Mouse (Mus musculus): Measurements from ENCODE around the gene Ptprd.

The Ptprd gene

DNA sequence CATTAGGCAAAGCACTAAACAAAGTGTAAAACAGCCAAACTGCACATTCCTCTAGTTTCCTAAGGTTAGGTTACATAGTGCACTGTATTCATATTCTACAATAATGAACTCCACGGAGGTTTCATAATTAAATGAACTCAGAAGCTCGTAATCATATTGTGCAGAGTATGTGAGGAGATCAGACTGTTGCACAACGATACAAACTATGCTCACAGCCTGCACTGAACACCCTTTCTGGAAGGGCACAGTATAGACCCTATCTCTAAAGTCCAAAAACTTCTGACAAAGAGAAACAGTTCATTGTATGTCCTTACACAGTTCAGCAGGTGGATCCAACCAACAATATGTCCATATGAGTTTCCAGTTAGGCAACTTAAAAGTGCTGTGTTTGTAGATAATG is 1844.5 kb downstream of the Ptprd start:
- WGBS: 72% methylated on average over 3 of the region's 3 CpGs

DNA sequence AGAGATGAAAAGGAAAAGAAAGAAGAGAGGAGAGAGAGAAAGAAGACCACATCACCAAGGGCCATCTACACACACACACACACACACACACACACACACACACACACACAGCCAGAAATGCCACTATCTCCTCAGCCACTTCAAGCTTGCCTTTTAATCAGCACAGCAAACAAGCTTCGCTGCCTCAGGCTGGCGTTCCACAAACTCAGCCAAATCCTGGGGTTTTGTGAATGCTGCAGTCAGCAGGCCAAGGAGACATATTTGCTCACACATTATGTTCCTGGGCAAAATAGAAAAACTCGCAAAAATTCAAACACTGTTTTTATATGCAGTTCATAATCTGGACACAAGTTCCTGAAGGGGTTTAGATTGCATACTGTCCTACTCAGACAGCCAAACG is 1845.9 kb downstream of the Ptprd start:
- 31% methylated on average over 4 of the region's 4 CpGs for WGBS

DNA sequence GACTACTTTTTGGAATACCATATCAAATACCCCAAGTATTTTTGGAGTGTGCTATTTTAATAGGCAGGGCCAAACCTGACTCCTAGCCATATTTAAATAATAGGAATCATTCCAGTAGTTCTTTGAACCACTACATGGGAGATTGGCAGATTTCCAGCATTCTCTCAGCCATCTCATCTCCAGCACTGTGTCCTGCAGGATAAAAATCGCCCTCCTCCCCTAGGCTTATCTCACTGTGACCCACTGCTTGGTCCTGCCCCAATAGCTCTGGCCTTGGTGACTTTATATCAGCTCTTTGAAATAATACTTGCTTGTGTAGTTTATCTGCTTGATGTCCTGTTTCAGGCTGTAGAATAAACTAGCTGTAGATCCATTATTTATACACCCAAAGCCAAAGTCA is 1850.2 kb downstream of the Ptprd start:
- WGBS: 65% methylated on average over 1 of the region's 1 CpGs

- 60% methylated on average over 2 of the region's 2 CpGs for WGBS
Measured at GRCm38 (mm10) chr4:76354167-76354566, 1857.6 kb downstream of the Ptprd start.

GRCm38 (mm10) chr4:76352468-76352867 is 1859.3 kb downstream of the Ptprd start:
- WGBS: 65% methylated on average over 1 of the region's 1 CpGs

DNA sequence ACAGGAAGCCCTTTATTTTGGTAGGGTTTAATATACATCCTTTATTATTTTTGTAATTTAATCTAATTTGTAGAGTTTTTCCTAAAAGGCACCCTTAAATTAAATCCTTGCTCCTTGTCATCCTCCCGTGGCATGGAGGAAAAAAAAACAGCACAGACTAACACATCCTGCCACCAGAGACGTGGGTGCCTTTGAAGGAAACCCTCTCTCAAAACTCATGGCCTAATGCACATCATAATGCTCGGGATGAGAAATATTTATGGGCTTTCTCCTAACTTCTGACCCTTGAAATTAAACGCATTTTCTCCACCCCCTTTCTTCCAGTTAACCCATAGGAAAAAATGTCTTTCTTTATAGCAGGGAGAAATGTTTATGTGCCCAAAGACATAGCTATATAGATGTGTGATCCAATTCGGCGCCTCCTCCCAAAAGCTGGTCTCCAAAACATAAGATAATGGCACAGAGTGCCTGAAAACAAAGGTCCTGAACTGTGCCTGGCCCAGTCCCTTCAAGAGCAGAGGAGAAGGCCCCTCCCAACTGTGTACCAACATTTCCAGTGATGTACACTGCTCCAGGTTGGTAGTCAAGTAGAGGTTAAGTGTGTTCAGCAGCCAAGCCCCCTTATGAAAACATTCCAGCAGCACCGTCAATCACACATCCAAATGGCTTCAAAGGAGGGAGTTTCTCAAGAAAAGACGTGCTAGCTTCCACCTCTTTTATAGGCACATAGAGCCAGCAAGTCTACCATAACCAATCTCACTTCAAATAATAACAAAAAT is 1860.4 kb downstream of the Ptprd start:
- 60% methylated on average over 8 of the region's 8 CpGs for WGBS

- 44% methylated on average over 3 of the region's 3 CpGs for WGBS
Measured at GRCm38 (mm10) chr4:76350241-76350962, 1861.4 kb downstream of the Ptprd start.

DNA sequence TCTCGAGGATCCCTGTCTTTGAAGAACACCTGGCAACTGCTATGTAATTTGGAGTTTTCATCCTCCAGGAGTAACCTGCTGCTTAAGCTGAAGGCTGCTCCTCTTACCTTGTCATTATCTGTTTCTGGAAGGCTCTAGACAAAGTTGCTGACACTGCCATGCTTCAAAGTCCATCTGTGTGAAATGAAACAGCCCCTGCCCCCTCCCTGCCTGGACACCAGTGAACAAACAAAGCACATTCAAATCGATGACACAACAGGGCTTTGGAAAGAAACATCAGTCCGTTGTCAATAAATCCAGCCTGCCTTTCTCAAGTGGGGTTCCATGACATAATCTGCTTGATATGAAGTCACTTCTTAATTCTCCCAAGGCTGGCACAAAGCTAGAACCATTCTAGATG is 1867.7 kb downstream of the Ptprd start:
- 64% methylated on average over 3 of the region's 3 CpGs for WGBS

GRCm38 (mm10) chr4:76337926-76338325 is 1873.8 kb downstream of the Ptprd start:
- WGBS: 70% methylated on average over 1 of the region's 1 CpGs

DNA sequence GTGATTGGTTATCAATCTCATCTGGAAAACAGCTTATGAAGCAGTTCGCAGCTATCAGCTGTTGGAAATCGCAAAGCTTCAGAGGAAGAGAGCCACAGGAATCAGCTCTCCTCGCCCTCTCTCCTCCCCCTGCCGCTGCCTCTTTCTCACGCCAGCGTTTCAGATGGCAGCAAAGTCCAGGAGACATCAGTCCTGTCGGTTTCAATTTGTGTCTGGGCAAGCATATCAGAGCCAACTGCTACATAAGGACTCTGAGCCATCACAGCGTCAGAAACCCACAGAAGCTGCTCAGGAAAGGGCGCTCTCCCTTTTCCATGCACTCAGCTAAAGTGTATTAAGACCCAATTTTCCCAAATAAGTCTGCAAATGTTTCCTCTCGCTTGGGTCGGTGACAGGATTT is 1884.4 kb downstream of the Ptprd start:
- 24% methylated on average over 11 of the region's 11 CpGs for WGBS

- 82% methylated on average over 3 of the region's 3 CpGs for WGBS
Measured at GRCm38 (mm10) chr4:76325646-76326045, 1886.1 kb downstream of the Ptprd start.

DNA sequence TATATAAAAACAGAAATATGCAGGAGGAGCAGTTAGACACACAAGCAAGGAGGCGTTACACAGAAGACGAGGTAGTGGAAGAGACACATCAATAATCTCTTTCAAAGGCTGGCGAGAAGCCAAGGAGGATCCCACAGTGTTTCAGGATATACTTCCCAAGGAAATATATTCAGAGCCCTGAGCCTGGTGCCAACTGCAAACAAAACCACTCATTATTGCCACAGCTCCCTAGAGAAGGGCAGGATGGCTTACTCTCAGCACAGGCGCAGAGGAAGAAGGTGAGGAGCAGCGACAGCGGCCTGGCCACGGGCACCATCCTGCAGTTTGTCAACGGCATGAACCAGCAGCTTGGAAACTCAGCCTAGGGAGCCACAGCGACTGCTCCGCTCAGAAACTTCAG is 1886.8 kb downstream of the Ptprd start:
- WGBS: 32% methylated on average over 10 of the region's 10 CpGs

DNA sequence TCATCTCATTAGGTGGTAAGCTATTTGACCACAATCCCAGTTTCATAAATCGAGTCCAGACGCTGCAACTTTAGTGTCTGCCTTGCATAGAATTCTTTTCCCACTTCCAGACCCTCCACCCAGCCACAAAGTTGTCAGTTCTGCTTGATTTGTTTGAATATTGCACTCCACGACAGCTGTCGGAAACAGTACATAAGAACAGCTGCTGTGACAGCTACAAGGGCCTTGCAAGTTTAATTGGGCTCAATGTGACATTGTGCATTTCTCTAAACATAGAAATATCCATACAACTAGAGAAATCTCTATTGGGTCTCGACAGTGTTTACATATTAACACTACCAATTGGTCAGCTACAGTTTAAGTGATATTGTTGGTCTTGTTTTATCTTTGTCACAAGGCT is 1887.3 kb downstream of the Ptprd start:
- WGBS: 50% methylated on average over 5 of the region's 5 CpGs

GRCm38 (mm10) chr4:76319874-76320273 is 1891.9 kb downstream of the Ptprd start:
- 78% methylated on average over 4 of the region's 4 CpGs for WGBS

DNA sequence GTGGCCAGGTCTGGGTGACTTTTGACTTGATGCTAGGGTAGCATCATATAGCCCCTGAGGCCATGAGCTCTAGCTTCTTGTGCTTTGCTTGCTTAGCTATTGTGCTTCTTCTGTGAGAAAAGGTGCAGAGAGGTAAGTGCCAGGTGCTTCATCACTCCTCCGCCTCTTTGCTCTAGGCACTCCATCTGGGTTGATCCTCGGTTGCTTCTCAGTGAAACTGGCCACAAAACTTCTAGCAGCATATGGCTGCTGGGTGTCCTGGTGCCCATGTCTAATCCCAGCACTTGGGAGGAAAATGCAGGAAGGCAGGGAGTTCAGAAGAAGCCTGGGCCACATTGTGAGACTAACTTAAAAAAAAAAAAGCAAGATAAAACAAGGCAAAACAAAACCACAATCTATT is 1895.8 kb downstream of the Ptprd start:
- WGBS: 73% methylated on average over 2 of the region's 2 CpGs

- 47% methylated on average over 3 of the region's 3 CpGs for WGBS
Measured at GRCm38 (mm10) chr4:76313749-76314148, 1898.0 kb downstream of the Ptprd start.

DNA sequence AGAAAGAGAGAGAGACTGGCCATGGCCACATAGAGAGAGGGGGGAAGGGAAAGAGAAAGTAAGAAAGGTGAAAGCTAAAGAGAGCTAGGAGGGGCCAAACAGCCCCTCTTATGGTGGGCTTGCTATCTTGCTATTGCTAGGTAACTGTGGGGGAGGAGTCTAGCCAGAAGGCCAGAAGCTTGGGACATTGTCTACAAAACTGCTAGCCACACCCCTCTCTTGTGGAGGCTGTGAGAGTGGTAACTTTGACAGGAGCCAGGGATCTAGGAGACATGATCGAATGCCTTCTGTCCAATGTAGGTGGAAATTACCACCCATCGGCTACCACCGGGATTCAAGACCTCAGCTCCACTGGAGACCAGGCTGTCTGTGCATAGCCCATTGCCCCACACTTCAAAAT is 1899.2 kb downstream of the Ptprd start:
- WGBS: 83% methylated on average over 3 of the region's 3 CpGs

DNA sequence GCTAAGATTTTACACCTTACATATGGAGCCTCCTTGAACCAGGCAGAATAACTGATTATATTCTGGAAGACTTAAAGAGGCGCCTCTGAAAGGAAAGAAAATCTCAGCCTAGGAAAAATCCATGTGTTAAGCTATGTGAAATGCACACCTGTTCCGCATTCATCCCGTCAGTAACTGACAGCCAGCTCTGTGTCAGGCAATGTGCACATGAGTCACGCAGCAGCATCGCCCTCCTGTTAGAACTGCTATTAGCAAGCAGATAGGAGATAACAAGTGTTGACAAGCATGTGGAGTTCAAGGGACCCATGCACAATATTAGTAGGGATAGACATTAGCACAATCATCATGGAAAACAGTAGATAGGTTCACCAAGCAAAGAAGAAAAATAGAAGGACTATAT is 1905.8 kb downstream of the Ptprd start:
- 70% methylated on average over 5 of the region's 5 CpGs for WGBS

GRCm38 (mm10) chr4:76297375-76297774 is 1914.4 kb downstream of the Ptprd start:
- 83% methylated on average over 3 of the region's 3 CpGs for WGBS

- WGBS: 52% methylated on average over 8 of the region's 8 CpGs
Measured at GRCm38 (mm10) chr4:76292733-76293357, 1918.9 kb downstream of the Ptprd start.

DNA sequence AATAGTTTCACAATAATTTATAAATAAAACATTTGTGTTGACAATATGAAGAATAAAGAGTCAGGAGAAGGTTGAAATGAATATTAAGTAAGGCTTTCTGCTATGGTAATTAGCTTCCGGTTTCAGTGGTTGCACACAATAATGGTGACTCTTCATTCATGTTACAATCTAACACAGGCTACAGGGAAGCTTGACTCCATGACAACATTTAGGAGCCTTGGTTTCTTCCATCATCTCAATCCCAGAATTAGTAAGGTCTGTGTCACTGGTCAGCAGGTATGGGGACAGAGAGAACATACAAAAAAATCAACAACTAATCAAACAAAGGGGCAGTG is 1921.3 kb downstream of the Ptprd start:
- 70% methylated on average over 1 of the region's 1 CpGs for WGBS

DNA sequence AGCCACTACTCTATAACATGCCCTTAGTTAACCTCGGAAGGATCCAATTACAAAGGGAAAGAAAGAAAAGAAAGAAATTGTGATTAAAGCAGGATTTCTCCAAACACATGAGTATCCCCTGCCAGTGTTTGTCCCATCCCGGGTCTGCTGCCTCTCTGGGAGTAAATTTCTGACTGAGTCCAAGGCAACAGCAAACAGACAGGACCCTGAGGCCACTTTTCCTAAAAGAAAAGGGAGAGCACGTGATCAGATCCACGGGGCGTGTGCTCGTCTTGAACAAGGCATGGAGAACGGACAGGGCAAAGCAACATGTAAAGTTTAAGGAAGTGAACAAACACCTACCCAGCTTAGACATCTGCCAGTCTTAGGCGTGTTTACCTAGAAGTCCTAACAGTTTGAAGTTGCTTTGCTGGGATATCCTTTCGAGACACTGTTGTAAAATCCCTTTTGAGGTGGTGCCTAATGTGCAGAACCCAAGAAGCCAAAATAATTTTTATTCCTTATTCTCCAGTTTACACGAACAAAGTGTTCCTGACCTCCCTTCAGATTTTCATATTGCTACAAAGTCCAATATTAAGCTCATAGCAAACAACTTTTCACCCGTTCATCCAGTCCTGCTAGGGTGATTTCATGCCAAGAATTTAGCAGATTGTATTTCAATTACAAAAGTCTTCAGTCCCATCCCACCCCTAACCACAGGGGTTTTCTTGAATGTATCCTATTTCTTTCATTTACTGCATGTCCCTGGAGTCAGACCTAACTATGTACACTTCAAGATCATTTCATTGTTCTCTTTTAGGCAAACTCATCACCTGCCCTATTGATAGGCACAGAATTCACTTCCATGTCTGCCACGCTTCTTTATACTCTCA is 1921.9 kb downstream of the Ptprd start:
- WGBS: 49% methylated on average over 12 of the region's 12 CpGs

Data from cerebral cortex, adult 2 months (tissue).